Mouse (Mus musculus) left cerebral cortex, adult 11 months (tissue): ENCODE data around the gene Vtn.

Experiments used
- DNase-seq: peaks from one replicate; pipeline ENCODE4 v3.0.0; 2022; ENCODE audit warnings: low spot score

Gene Vtn

DNA sequence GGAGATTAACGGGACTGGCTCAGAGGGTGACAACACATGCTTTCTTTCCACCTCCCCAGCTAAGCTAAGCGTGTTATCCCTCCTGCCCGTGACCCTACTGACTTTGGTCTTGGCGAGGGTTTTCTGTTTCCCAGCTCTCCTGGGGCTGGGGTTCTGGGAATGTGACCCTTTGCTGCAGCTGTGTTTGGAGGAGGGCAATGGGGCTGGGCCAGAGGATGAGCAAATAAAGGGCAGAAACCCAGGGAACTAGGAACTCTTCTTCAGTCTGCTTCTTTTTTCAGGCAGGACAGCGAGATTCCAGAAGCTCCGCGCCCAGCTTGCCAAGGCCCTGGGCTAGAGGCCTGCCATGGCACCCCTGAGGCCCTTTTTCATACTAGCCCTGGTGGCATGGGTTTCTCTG lies at the start of gene Vtn:
TSS of gene Vtn (plus strand) at position 88 of the 400 bp plus-strand sequence.
- no peak for DNase-seq

DNA sequence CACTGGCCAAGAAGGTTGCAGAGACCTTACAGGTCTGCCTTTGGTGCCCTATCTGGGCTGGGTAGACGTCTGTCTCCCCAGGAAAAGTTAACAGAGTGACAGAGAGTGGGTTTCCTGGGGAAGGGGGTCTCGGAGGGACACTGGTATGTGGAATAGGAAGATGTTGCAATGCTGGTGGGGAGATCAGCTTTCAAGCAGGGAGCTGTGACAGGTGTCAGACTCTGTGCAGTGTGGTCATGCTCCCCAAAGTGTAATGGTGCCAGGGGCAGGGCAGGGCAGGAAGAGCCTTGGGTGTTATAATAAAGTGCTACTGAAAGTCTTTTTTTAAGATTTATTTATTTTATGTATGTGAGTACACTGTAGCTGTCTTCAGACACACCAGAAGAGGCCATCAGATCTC lies 48.6 kb upstream of the Vtn start:
- no peak for DNase-seq

DNA sequence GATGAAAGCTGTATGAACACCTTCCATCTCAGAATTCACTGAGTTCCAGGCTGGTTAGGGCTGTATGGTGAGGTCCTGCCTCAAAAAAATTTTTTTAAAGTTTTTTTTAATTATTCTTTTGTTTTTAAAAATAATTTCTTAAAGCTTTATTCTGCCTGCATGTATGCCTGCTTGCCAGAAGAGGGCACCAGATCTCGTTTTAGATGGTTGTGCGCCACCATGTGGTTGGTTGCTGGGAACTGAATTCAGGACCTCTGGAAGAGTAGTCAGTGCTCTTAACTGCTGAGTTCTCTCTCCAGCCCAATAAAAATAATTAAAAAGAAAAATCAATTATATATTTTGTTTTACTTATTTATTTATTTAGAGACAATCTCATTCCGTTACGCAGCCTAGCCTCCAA lies 45.2 kb upstream of the Vtn start:
- no peak for DNase-seq

DNA sequence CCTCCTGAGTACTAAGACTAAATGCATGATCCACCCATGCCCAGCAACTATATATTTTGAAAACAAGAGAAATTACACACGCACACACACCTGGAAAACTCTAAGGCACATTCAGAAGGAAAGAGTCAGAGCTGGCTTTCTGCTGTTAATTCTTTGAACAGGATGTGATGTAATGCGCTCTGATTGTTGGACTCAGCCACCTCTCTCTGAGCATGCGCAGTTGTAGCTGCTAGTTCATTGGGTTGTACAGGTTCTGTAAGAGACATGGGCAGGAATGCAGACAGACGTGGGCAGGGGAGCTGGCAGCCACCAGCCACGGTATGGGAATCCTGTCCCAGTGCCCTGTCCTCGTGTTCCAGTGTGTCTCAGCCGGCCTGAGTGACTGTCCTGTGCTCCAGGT lies 44.6 kb upstream of the Vtn start:
- DNase-seq = no peak

DNA sequence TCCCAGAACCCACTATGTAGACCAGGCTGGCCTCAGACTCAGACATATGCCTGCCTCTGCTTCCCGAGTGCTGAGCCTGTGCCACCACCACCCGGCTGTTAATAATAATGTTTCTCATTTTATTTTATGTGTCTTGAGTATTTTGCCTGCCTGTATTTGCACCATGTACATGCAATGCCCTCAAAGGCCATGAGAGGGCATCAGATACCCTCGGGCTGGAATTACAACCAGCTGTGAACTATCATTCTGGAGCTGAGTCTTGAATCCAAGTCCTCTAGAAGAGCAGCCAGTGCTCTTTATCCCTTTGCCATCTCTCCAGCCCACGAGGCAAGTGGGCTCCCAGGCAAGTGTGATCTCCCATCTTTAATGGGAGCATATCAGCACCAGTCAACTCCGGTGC lies 43.6 kb upstream of the Vtn start:
- no peak for DNase-seq

DNA sequence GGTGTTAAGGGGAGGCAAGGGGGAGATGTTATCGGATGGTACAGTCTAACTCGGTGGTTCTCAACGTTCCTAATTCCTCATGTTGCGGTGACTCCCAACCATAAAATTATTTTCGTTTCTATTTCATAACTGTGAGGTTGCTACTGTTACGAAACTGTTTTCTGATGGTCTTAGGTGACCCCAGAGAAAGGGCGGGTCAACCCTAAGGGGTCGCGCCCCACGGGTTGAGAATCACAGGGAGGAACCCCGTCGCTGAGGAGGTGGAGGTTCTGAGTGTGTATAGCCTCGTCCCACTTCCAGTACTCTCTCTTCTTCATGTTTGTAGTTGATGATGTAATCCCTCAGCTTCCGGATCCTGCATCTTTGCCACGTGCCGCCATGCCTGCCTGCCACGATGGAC lies 40.2 kb upstream of the Vtn start:
- DNase-seq = no peak

DNA sequence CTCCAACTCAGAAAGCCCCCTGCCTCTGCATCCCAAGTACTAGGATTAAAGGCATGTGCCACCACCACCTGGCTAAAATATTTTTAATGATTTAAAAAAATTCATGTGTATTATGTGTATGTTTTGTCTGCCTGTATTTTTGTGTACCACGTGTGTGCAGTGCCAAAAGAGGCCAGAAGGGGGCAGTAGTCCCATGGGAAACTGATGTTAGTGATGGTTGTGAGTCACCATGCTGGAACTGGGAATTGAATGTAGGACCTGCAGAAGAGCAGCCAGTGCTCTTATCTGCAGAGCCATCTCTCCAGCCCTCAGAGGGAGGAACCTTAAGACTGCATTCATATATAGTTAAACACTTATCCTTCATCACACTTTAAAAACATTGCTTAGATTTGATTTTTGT lies 37.0 kb upstream of the Vtn start:
- DNase-seq = no peak

DNA sequence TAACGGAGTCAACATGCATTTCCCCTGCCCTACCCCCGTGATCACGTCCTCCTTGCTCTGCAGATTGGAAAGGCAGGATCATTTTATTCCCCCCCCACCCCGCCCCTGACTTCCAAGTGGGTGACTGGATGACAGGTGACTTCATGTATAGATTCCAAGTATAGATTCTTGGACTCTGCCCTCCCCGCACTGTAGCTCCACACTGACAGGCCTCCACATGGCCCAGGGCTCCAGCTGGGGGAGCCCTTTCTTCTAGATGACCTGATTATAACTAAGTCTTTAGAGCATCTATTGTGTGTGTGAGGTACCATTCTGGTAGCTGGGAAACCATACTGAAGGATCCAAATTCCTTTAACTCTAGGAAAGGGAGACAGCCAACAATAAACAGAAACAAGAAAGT lies 36.2 kb upstream of the Vtn start:
- DNase-seq = no peak

DNA sequence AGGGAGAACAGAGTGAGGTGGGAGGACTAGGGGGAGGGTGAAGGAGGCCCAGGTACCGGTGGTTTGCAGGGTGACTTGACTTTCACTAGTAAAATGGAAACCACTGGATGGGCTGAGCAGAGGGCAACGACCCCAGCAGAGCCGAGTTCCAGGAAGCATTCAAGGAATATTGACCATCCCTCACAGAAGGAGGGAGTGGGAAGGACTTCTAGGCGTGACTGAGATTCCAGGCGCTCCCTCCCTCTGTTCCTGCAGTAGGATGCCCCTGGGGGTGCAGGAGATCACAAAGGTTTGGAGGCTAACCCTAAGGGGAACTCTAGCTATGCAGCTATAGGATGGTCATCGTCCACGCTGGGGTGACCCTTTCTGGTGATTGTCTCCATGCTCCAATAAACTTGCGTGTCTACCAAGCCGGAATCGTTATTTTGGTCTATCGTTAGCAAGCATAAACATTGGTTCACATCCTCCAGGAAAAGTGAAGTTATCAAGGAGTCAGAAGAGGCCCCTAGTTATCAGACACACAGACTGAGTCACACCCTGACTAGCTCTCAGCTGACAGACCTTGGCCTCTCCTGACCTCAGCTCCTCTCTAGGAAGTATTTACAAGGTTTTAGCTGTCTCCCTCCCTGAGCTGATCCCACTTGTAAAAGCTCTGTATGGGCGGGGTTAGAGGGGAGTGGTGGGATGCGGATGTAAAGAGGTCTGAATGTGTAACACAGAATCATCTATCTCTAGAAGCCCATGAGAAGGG lies 35.4 kb upstream of the Vtn start:
- DNase-seq = no peak

DNA sequence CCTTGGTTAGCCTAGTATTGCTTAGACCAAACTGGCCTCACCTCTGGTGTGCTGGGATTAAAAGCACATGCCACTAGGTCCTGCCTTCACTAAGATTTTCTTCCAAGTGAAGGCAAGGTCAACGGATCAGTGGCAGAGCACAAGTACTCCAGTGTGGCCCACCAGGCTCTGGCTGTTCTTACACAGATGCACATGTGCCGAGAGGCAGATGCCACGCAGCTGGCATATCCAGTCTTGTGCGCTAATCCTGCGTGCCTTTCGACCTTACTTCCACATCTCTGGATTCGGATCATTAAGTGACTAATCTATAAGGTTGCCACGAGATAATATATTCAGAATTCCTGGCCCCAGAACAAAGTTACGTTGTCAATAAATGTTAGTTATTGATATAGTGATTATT lies 33.8 kb upstream of the Vtn start:
- no peak for DNase-seq

DNA sequence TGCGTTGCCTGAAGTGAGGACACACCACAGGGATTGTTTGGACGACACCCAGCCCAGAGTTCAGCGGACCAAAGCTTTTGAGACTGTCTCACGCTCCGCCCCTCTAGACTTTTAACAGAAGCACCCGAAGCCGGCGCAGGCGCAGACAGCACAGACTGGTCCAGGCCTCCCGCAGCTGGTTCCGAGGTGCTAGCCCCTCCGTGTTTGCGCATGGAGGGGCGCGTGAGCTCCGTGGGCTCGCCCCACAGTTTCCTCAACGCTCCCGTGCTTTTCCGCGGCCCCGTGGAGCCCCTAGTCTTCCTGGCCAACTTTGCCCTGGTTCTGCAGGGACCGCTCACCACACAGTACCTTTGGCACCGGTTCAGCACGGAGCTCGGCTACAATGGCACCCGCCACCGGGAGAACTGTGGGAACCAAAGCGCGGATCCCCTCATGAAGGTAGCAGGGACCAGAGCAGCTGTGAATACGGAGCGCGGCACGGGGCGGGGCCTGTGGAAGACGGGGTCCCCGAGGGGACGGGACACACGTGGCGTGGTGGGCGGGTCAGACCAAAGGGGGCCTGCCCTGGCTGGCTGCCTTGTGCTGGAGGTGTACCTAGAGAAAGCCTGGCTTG lies 33.2 kb upstream of the Vtn start, which contains the start of gene Slc46a1:
TSS of gene Slc46a1 (plus strand) at position 130 of the 613 bp plus-strand sequence.
- peak; percentile 58 for DNase-seq

DNA sequence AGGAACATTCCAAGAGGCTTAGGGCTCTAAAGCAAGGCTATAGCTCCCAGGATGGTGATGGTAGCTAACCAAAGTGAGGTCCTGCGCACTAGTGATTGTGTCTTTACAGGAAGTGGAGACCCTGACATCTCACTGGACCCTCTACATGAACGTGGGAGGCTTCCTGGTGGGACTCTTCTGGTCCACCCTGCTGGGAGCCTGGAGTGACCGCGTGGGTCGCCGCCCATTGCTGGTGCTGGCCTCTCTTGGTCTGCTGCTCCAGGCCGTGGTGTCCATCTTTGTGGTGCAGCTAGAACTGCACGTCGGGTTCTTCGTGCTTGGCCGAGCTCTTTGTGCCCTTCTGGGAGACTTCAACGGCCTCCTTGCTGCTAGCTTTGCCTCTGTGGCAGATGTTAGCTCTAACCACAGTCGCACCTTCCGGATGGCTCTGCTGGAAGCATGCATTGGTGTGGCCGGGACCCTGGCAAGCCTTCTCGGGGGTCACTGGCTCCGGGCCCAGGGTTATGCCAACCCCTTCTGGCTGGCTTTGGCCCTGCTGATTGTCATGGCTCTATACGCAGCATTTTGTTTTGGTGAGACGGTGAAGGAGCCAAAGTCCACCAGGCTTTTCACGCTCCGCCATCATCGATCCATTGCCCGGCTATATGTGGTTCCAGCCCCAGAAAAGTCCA lies 32.5 kb upstream of the Vtn start:
- no peak for DNase-seq

DNA sequence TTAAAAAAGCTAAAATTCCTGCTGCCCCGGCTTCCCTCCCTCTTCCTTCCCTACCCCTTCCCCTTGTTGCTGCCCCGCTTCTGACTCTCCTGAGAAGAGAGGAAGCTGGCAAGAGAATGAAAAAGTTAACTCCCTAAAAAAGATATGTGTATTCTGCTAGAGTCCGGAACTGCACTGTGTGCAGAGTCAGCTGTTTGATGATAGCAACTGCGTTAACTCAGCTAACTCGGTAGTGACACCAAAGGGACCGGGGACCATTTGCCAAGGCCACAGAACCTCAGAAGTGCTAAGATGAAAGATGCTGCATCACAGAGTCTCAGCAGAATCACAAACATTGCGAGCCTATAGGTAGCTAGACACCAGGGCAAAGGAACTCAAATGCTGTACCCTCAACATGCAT lies 31.4 kb upstream of the Vtn start:
- no peak for DNase-seq

DNA sequence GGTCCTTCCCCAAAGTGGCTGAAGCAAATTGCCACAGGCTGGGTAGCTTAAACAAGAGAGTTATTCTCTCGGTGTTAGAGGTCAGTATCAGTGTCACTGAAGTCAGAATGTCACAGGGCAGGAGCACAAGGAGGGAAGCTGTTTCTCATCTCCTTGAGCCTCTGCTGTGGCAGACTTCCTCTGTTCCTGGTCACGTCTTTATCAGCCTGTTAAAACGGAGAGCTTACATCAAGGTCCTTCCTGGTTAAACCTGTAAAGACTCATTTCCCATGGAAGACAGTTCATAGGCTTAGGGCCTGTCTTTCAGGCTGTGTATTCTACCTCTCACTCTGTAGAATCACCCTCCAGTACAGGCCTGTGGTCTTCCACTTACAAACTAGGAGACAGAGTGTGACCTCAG lies 31.0 kb upstream of the Vtn start:
- DNase-seq = no peak

DNA sequence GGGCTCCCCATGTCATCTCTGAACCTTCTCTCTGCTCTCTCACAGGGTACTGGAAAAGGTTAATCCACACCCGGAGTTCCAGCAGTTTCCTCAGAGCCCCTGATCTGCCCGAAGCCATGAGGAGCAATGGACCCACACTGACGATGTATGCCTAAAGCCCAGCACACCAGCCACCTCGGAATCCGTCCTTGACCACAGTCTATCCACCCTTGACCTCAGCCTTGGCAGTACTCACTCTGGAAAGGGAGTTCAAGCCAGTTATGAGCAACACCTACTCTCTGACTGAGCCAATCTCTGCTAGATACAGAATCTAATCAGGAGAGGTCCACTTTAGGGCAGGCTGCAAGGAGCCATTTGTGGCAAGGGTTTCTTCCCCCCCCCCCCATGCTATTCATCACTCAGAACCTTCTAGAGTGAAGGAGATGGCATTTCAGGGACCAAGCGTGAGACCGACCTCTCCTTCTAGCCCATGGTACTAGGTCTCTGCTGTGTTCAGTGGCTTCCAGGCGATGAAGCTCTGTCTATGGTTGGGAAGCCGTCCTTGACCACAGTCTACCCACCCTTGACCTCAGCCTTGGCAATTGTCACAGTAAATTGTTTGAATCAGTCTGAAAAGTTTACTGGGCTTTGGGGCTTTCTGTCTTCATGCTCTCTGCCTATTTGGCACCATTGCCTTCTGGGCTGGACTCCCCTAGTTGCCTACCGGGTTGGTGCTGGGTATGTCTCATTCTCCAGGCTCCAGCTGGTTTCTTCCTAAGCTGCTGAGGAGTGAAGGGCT lies 27.4 kb upstream of the Vtn start:
- DNase-seq = no peak

DNA sequence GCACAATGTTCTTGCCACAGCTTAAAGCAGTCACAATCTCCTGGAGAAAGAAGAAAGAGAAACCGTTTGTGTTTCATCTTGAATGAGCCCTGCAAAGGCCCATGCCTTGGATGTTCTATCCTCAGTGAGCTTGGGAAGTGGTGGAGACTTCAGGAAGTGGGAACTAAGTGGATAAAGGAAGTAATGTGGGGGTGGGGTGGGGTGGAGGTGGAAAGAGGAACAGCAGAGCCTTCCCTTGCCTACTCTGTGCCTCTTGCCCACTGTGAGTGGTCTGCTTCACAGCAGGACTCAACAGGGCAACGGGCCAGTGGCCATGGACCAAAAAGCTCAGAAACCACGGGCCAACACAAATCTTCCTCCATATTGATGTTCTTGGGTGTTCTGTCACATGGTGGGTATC lies 23.6 kb upstream of the Vtn start:
- DNase-seq = no peak

DNA sequence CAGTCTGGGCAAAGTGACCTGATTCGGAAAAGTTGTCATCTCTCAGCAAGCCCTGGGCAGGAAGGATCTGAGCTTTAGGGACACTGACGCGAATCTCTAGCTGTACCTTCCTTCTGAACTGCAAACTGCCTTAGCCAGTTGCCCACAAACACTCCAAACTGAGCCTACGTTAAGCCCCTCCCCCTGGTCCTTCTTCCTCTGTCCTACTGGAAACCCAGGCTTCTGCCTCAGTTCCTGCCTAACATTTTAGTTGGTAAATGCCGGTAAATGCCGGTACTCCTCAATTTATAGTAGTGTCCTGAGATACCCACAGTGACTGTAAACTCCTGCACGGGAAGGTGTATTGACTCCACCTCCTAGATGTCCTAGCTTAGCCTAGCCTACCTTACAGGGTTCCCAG lies 15.3 kb upstream of the Vtn start:
- no peak for DNase-seq

DNA sequence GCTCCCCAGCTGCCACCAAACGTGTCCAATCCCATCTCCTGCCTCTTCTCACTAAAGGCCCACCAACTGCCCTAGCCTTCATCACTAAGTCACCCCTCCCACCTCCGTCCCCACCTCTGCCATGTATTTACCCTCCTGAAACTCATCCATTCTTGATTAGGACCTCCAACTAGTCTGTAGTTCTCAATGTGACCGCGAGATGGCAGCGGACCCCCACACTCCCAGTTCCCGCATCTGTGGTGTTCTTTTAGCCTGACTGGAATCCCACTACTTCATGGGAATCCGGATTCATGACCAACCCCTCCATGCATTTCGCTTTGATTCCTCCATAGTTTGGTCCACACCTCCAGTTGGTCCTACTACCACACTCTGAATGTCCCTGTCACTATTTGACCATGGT lies 10.7 kb upstream of the Vtn start:
- DNase-seq = no peak

DNA sequence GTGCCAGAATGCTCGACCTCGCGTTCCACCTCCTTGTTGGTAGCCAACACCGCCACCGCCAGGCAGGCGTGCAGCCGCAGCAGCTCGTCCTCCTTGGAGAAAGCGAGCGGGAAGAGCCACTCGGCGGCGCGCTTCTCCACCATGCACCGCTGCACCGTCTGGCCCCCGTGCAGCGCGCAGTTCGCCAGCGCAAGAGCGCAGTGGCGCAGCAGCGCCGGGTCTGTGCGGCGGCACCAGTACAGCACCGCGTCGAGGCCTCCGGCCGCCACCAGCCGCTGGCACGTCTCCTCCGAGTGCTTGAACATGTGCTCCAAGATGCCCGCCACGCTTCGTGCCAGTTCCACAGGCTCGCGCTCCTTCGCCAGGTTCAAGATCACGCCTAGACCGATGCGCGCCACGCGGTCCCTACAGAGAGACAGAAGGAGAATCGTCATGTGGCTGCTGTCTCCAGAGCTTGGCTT lies 8.1 kb upstream of the Vtn start:
- DNase-seq = no peak

DNA sequence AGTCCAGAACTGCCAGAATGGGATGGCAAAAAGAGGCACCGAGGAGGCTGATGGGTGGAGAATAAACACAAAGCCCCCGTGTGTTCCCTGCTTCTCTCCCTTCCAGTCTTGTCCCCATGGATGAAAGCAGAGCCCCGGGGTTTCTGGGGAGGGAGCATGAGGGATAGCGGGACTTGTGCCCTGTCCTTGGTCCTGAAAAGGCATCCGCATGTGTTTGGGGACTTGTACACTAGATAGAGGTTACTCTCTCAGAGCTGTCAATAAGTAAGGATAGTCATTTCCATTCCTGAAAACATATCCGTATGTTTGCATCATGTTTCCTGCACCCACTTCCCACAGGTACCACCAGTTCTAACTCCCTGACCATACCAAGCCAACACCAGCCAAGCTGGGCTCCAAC lies 3.0 kb upstream of the Vtn start:
- DNase-seq = no peak

DNA sequence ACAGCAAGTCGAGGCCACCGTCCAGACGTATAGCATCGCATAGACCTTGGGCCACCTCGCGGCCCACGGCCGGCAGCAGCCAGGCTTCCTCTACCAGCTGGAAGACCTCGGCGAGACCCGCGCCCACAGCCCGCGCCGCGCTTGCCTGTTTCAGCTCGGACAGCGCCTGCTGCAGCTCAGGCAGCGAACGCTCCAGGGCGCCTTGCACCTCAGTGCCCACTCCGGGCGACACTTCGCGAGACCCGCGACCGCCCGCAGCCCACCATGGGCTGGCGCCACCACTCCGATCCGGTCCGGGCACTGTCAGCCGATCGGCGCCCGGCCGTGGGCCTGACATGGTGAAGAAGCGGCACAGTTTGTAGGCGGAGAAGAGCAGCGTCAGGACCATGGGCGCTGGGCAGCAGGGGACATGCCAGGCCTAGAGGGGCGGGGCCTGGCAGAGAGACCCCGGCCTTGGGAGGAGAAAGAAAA lies 1.8 kb upstream of the Vtn start:
- no peak for DNase-seq
